Mouse (Mus musculus) MEL (cell line): ENCODE data around the gene Usp53. TPM values are rescaled to one million over a fixed set of nuclear protein-coding genes. Genes with fewer than 3 reads are reported as not detected.
A peak's percentile ranks its signal among the peaks of the same experiment; 100 is the strongest.

Experiments used
- DNase-seq: peaks from one replicate; pipeline ENCODE4 v3.0.0; 2011; ENCODE audit warnings: low read depth, low spot score
- H3K27ac ChIP-seq: 2 replicates; pipeline ENCODE4 v1.5.1; 2012; ENCODE audit warnings: low read depth, mild to moderate bottlenecking, control low read depth, low read length, moderate library complexity; ENCODE audit not compliant: control insufficient read depth
- H3K27me3 ChIP-seq, 2 experiments: fragments of 150-350 bp in 1 of 2; sonication (generic) in 1 of 2; 2 replicates each; pipeline ENCODE4 v1.6.1; 2012; ENCODE audit warnings: low read length in 2 of 2, mild to moderate bottlenecking in 2 of 2, improper control_type of control experiment in 1 of 2, moderate library complexity in 1 of 2; ENCODE audit not compliant: insufficient read depth in 2 of 2, control insufficient read depth in 1 of 2
- H3K36me3 ChIP-seq, 2 experiments: 2 replicates each; pipeline ENCODE4 v1.6.1; 2012 to 2014; ENCODE audit warnings: low read length in 2 of 2, improper control_type of control experiment in 1 of 2, inconsistent platforms in 1 of 2, mild to moderate bottlenecking in 1 of 2; ENCODE audit not compliant: insufficient read depth in 2 of 2, control insufficient read depth in 1 of 2
- H3K4me1 ChIP-seq, 2 experiments: fragments of 150-350 bp in 1 of 2; sonication (generic) in 1 of 2; 2 replicates each; pipeline ENCODE4 v1.6.1; 2012; ENCODE audit warnings: low read length in 2 of 2, improper control_type of control experiment in 1 of 2, mild to moderate bottlenecking in 1 of 2; ENCODE audit not compliant: insufficient read depth in 2 of 2, control insufficient read depth in 1 of 2
- H3K4me3 ChIP-seq, 2 experiments: fragments of 150-350 bp in 1 of 2; sonication (generic) in 1 of 2; 2 replicates each; pipeline ENCODE4 v1.5.1; 2012; ENCODE audit warnings: low read depth in 2 of 2, low read length in 2 of 2, mild to moderate bottlenecking in 2 of 2, moderate library complexity in 2 of 2, control low read depth in 1 of 2, improper control_type of control experiment in 1 of 2; ENCODE audit not compliant: control insufficient read depth in 1 of 2, insufficient read depth in 1 of 2
- H3K79me2 ChIP-seq: 2 replicates; pipeline ENCODE4 v1.6.1; 2012; ENCODE audit warnings: mild to moderate bottlenecking, low read length, moderate library complexity; ENCODE audit not compliant: control insufficient read depth, poor library complexity, insufficient read depth
- H3K9ac ChIP-seq: 2 replicates; pipeline ENCODE4 v1.6.1; 2012; ENCODE audit warnings: low read depth, mild to moderate bottlenecking, control low read depth, low read length, moderate library complexity; ENCODE audit not compliant: control insufficient read depth, poor library complexity, severe bottlenecking
- H3K9me3 ChIP-seq: fragments of 150-350 bp; sonication (generic); replicated peaks from 2 replicates; pipeline ENCODE4 v1.6.1; 2012; ENCODE audit warnings: mild to moderate bottlenecking, low read length, improper control_type of control experiment, moderate library complexity; ENCODE audit not compliant: insufficient read depth
- BHLHE40 ChIP-seq: IDR thresholded peaks from 2 replicates; pipeline ENCODE4 v1.6.1; 2012; ENCODE audit warnings: low read depth, mild to moderate bottlenecking, inconsistent platforms, low read length, improper control_type of control experiment, borderline replicate concordance
- CHD2 ChIP-seq: IDR thresholded peaks from 2 replicates; pipeline ENCODE4 v1.6.1; 2011; ENCODE audit warnings: low read length, improper control_type of control experiment
- CTCF ChIP-seq, 3 experiments: IDR thresholded peaks in 2 of 3; conservative IDR thresholded peaks in 1 of 3; 2 replicates each; pipeline ENCODE4 v1.5.1; 2011 to 2012; ENCODE audit warnings: low read length in 3 of 3, low read depth in 2 of 3, mild to moderate bottlenecking in 2 of 3, improper control_type of control experiment in 1 of 3, inconsistent platforms in 1 of 3, mixed read lengths in 1 of 3, moderate library complexity in 1 of 3; ENCODE audit not compliant: control insufficient read depth in 1 of 3, insufficient read depth in 1 of 3, poor library complexity in 1 of 3, severe bottlenecking in 1 of 3
- ELF1 ChIP-seq: IDR thresholded peaks from 2 replicates; pipeline ENCODE4 v1.6.1; 2014; ENCODE audit warnings: low read depth, mild to moderate bottlenecking, inconsistent platforms, low read length, improper control_type of control experiment, moderate library complexity
- ETS1 ChIP-seq: IDR thresholded peaks from 2 replicates; pipeline ENCODE4 v1.6.1; 2012; ENCODE audit warnings: low read depth, mild to moderate bottlenecking, inconsistent platforms, low read length, improper control_type of control experiment, moderate library complexity
- GABPA ChIP-seq: IDR thresholded peaks from 2 replicates; pipeline ENCODE4 v1.6.1; 2012; ENCODE audit warnings: low read depth, mild to moderate bottlenecking, inconsistent platforms, low read length, improper control_type of control experiment, moderate library complexity
- JUND ChIP-seq: IDR thresholded peaks from 2 replicates; pipeline ENCODE4 v1.6.1; 2011; ENCODE audit warnings: low read depth, mild to moderate bottlenecking, improper control_type of control experiment, low read length
- KAT2A ChIP-seq: conservative IDR thresholded peaks from 2 replicates; pipeline ENCODE4 v1.6.1; 2012; ENCODE audit warnings: low read depth, low read length, improper control_type of control experiment, inconsistent platforms
- MAFK ChIP-seq: IDR thresholded peaks from 2 replicates; pipeline ENCODE4 v1.6.1; 2011; ENCODE audit warnings: low read depth, mild to moderate bottlenecking, low read length, improper control_type of control experiment, borderline replicate concordance
- MAZ ChIP-seq: IDR thresholded peaks from 2 replicates; pipeline ENCODE4 v1.6.1; 2012; ENCODE audit warnings: low read depth, mild to moderate bottlenecking, inconsistent platforms, low read length, improper control_type of control experiment
- MYB ChIP-seq: IDR thresholded peaks from 2 replicates; pipeline ENCODE4 v1.6.1; 2011; ENCODE audit warnings: mild to moderate bottlenecking, low read depth, low read length, improper control_type of control experiment
- MYC ChIP-seq: IDR thresholded peaks from 2 replicates; pipeline ENCODE4 v1.6.1; 2011; ENCODE audit warnings: low read depth, mild to moderate bottlenecking, low read length, improper control_type of control experiment, moderate library complexity
- NELFE ChIP-seq: IDR thresholded peaks from 2 replicates; pipeline ENCODE4 v1.6.1; 2011; ENCODE audit warnings: low read depth, low read length, improper control_type of control experiment
- RAD21 ChIP-seq: IDR thresholded peaks from 2 replicates; pipeline ENCODE4 v1.6.1; 2011; ENCODE audit warnings: mild to moderate bottlenecking, low read depth, low read length, improper control_type of control experiment
- SMC3 ChIP-seq: IDR thresholded peaks from 2 replicates; pipeline ENCODE4 v1.6.1; 2011; ENCODE audit warnings: low read depth, low read length, improper control_type of control experiment
- TCF12 ChIP-seq: IDR thresholded peaks from 2 replicates; pipeline ENCODE4 v1.6.1; 2014; ENCODE audit warnings: low read depth, mild to moderate bottlenecking, inconsistent platforms, low read length, improper control_type of control experiment, moderate library complexity
- USF1 ChIP-seq: IDR thresholded peaks from 2 replicates; pipeline ENCODE4 v1.6.1; 2014; ENCODE audit warnings: low read depth, mild to moderate bottlenecking, inconsistent platforms, low read length, improper control_type of control experiment, moderate library complexity
- USF2 ChIP-seq, 2 experiments: IDR thresholded peaks; 2 replicates each; pipeline ENCODE4 v1.6.1; 2011 to 2012; ENCODE audit warnings: improper control_type of control experiment in 2 of 2, low read length in 2 of 2, borderline replicate concordance in 1 of 2, inconsistent platforms in 1 of 2, low read depth in 1 of 2, mild to moderate bottlenecking in 1 of 2; ENCODE audit not compliant: insufficient read depth in 1 of 2
- ZC3H11A ChIP-seq: IDR thresholded peaks from 2 replicates; pipeline ENCODE4 v1.6.1; 2012; ENCODE audit warnings: low read depth, mild to moderate bottlenecking, inconsistent platforms, low read length, improper control_type of control experiment
- ZKSCAN1 ChIP-seq: IDR thresholded peaks from 2 replicates; pipeline ENCODE4 v1.6.1; 2012; ENCODE audit warnings: low read depth, mild to moderate bottlenecking, inconsistent platforms, low read length, improper control_type of control experiment, moderate library complexity
- ZMIZ1 ChIP-seq: IDR thresholded peaks from 2 replicates; pipeline ENCODE4 v1.6.1; 2012; ENCODE audit warnings: low read depth, mild to moderate bottlenecking, inconsistent platforms, low read length, improper control_type of control experiment, moderate library complexity
- polyA plus RNA-seq, 2 experiments: library from polyadenylated mRNA; stranded (reverse) in 1 of 2; unstranded in 1 of 2; fragments of >175 nt in 1 of 2; fragments of >200 nt in 1 of 2; gene quantifications; 2 replicates each; pipeline versions ENCODE4 v1.2.1 to v1.2.4; 2012; ENCODE audit warnings: low replicate concordance in 2 of 2, low read depth in 1 of 2; ENCODE audit not compliant: insufficient read length in 2 of 2, insufficient read depth in 1 of 2, missing spikeins in 1 of 2
- total RNA-seq: library from RNA; depleted of rRNA; stranded (reverse); fragments of 300-350 nt; gene quantifications from 2 replicates; pipeline ENCODE4 v1.2.3, GENCODE M21; 2012

Gene Usp53
- total and polyA plus RNA-seq, 3 experiments = 2.0 to 2.7 TPM; not detected in 1

GRCm38 (mm10) chr3:122907841-122908240 is 76.5 kb downstream of the Usp53 start:
- Histone ChIP-seq H3K36me3 (no peaks in the 10 kb centered on the region), H3K27me3 (no peaks in the 10 kb centered on the region), H3K4me1 (no peaks in the 10 kb centered on the region), H3K9me3 (no peaks in the 10 kb centered on the region), H3K9ac (no peak overlapping the region), H3K4me3 (no peak overlapping the region), H3K79me2 (no peaks in the 10 kb centered on the region), H3K27ac (no peak overlapping the region)
- DNase-seq = no peak
- TF ChIP-seq TCF12 (no peak), USF1 (no peak), MYC (no peak), ZMIZ1 (no peak), MYB (no peak), ELF1 (no peak), ZKSCAN1 (no peak), MAZ (no peak)

DNA sequence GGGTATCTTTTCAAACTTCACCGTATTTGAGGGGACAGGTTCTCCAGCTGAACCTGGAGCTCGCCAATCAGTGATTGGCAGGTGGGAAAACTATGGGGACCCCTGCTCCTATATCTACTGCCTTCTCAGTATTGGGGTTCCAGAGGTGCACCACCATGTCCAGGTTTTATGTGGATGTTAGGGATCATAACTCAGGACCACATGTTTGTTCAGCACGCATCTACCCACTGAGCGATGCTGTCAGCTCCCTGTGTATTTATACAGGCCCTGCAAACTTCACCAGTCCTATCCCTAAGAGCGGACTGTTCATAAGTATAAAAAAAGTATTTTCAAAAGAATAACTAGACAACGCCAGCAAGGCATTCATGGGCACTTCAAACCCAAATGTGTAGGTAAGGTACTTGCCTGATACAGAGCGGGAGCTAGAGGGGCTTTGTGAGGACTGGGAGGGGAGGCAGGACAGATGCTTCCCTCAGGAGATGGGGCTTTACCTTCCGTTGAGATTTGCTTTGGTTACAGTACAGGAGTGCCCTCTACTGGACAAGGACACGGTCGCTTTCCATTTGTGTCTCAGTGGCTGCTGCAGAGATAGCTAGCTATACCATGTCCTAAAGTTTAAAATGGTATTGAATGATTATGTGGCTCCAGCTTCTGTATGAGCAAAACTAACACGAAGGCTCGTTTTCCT is 80.4 kb downstream of the Usp53 start:
- TF ChIP-seq SMC3 = peak; percentile 58
- peak; percentile 72 for TF ChIP-seq RAD21
- TF ChIP-seq NELFE = no peak
- peak; percentile 52 to 72 (median 54) for TF ChIP-seq CTCF (IDR thresholded peaks at IDR 0.05 in 2 of 3, conservative IDR thresholded peaks at IDR 0.05 in 1 of 3; ENCODE audit: control insufficient read depth in 1 of 3, insufficient read depth in 1 of 3, low read depth in 2 of 3, low read length in 3 of 3, poor library complexity in 1 of 3, severe bottlenecking in 1 of 3)
- peak; percentile 53 for TF ChIP-seq ZC3H11A
- no peak for TF ChIP-seq ETS1
- TF ChIP-seq ZMIZ1 = no peak
- TF ChIP-seq, all 39 proteins: peak for 4
- H3K79me2 ChIP-seq = no peaks in the 10 kb centered on the region
- no peaks in the 10 kb centered on the region for H3K9me3 ChIP-seq
- H3K27ac ChIP-seq = no peak overlapping the region
- H3K27me3 ChIP-seq = no peaks in the 10 kb centered on the region
- no peak overlapping the region for H3K4me3 ChIP-seq
- no peaks in the 10 kb centered on the region for H3K4me1 ChIP-seq
- H3K36me3 ChIP-seq = no peaks in the 10 kb centered on the region
- peak; percentile 48 for DNase-seq
- no peak overlapping the region for H3K9ac ChIP-seq

GRCm38 (mm10) chr3:122898254-122898653 is 86.1 kb downstream of the Usp53 start:
- Histone ChIP-seq H3K4me1 (no peaks in the 10 kb centered on the region), H3K79me2 (no peaks in the 10 kb centered on the region), H3K36me3 (no peaks in the 10 kb centered on the region), H3K9ac (no peak overlapping the region), H3K27ac (no peak overlapping the region), H3K27me3 (no peaks in the 10 kb centered on the region; a peak in 1 of 4 replicates), H3K4me3 (no peak overlapping the region), H3K9me3 (no peaks in the 10 kb centered on the region)
- TF ChIP-seq MAFK (no peak), ZMIZ1 (no peak), USF2 (IDR thresholded peaks at IDR 0.05; ENCODE audit: borderline replicate concordance in 1 of 2, insufficient read depth in 1 of 2, low read depth in 1 of 2, low read length in 2 of 2) (no peak), JUND (no peak), BHLHE40 (no peak), GABPA (no peak), KAT2A (no peak), CHD2 (no peak)
- DNase-seq = no peak
